Mouse (Mus musculus): ENCODE results near the gene Rgs7bp. TPM values are rescaled to one million over a fixed set of nuclear protein-coding genes. Genes with fewer than 3 reads are reported as not detected.
"Not testable (repeated sequence)": the region's sequence is repeated elsewhere in the genome, so short reads cannot be mapped to it uniquely, and the experiment has no call there.

The Rgs7bp gene
- total RNA-seq, 2 experiments from 2014 or later, result 4.7 to 5.8 TPM

GRCm38 (mm10) chr13:104940483-104940882, 114.2 kb downstream of the Rgs7bp start:
- intact Hi-C loops (cut with DNase I), result loop anchor here (1.0 to 5.0 kb wide), 2 partner anchors 135 to 653 kb away; partner anchors contain the start of gene Adamts6
- DNase-seq, result no peak

- peak; percentile 61 to 79 for DNase-seq
- intact Hi-C loops (cut with DNase I), result loop anchor here (1.0 to 5.0 kb wide), 2 partner anchors 135 to 653 kb away; partner anchors contain the start of gene Adamts6
Measured at GRCm38 (mm10) chr13:104939856-104940255, 114.9 kb downstream of the Rgs7bp start.

GRCm38 (mm10) chr13:104938966-104939593, 115.7 kb downstream of the Rgs7bp start:
- DNase-seq, result no peak
- intact Hi-C loops (cut with DNase I), result no loop called here

GRCm38 (mm10) chr13:104937759-104938158, 117.0 kb downstream of the Rgs7bp start:
- no peak for DNase-seq
- intact Hi-C loops (cut with DNase I), result no loop called here

- intact Hi-C loops (cut with DNase I), result no loop called here
- DNase-seq, result no peak
Measured at GRCm38 (mm10) chr13:104936586-104936985, 118.1 kb downstream of the Rgs7bp start.

GRCm38 (mm10) chr13:104931635-104932532, 122.8 kb downstream of the Rgs7bp start:
- intact Hi-C loops (cut with DNase I), result no loop called here
- no peak for DNase-seq

GRCm38 (mm10) chr13:104930814-104931213, 123.9 kb downstream of the Rgs7bp start:
- intact Hi-C loops (cut with DNase I), result no loop called here

GRCm38 (mm10) chr13:104918663-104919062, 136.1 kb downstream of the Rgs7bp start:
- intact Hi-C loops (cut with DNase I), result no loop called here

More at GRCm38 (mm10) chr13:104930814-104931213, 123.9 kb downstream of the Rgs7bp start:
- no peak for DNase-seq

GRCm38 (mm10) chr13:104916771-104917170, 138.0 kb downstream of the Rgs7bp start:
- intact Hi-C loops (cut with DNase I); DNase-seq: not testable (repeated sequence)

More at GRCm38 (mm10) chr13:104918663-104919062, 136.1 kb downstream of the Rgs7bp start:
- DNase-seq, result no peak

- intact Hi-C loops (cut with DNase I), result no loop called here
- no peak for DNase-seq
Measured at GRCm38 (mm10) chr13:104916106-104916505, 138.6 kb downstream of the Rgs7bp start.

GRCm38 (mm10) chr13:104914288-104914895, 140.3 kb downstream of the Rgs7bp start:
- no peak for DNase-seq
- intact Hi-C loops (cut with DNase I), result no loop called here

GRCm38 (mm10) chr13:104911626-104912025, 143.1 kb downstream of the Rgs7bp start:
- DNase-seq; intact Hi-C loops (cut with DNase I): not testable (repeated sequence)

- DNase-seq; intact Hi-C loops (cut with DNase I): not testable (repeated sequence)
Measured at GRCm38 (mm10) chr13:104911006-104911405, 143.7 kb downstream of the Rgs7bp start.

- no peak for DNase-seq
- intact Hi-C loops (cut with DNase I), result no loop called here
Measured at GRCm38 (mm10) chr13:104908691-104909090, 146.0 kb downstream of the Rgs7bp start.

Other genes with a start within 250 kb of the Rgs7bp start
- gene Cwc27, start 237.8 kb downstream of the Rgs7bp start, total RNA-seq (2021), result 10 to 100 TPM; 17.6 to 19.0 TPM
- gene Shisal2b, start 191.0 kb downstream of the Rgs7bp start, total RNA-seq (2021), result under 1 TPM in 1 of 2 experiments, not detected in 1; 0.62 TPM
- gene 4933425L06Rik, start 27.2 kb upstream of the Rgs7bp start, total RNA-seq (2021), result not detected
- gene Rnf180, start 239.9 kb upstream of the Rgs7bp start, total RNA-seq (2021), result 1 to 10 TPM; 1.2 to 2.3 TPM